Mouse (Mus musculus) erythroblast, embryonic 14.5 days (primary cell): ENCODE measurements around the gene Krtap4-2.

Experiments
- GATA1 ChIP-seq: IDR thresholded peaks from 2 replicates; pipeline ENCODE4 v1.6.1; 2012; ENCODE audit warnings: low read length, inconsistent platforms, mixed read lengths
- TAL1 ChIP-seq: IDR thresholded peaks from 3 replicates; pipeline ENCODE4 v1.6.1; 2012; ENCODE audit warnings: low read length, inconsistent platforms, mixed read lengths

- TF ChIP-seq TAL1 (no peak), GATA1 (no peak)
These were observed 22.2 kb upstream of the Krtap4-2 start for GRCm38 (mm10) chr11:99657051-99657450.
